Mouse (Mus musculus) neural tube, embryonic 13.5 days (tissue): Measurements from ENCODE around the gene Mre11a. TPM values are rescaled to one million over a fixed set of nuclear protein-coding genes. Genes with fewer than 3 reads are reported as not detected.

Source experiments
- ATAC-seq: fragments of 200-750 bp; cut with Nextera tagmentation; 2 replicates; pipeline ENCODE4 v1.8.0; 2017; ENCODE audit warnings: low read depth, mild to moderate bottlenecking, moderate TSS enrichment, moderate library complexity
- H3K27ac ChIP-seq: fragments of 300-500 bp; sonication (generic); replicated peaks from 2 replicates; pipeline ENCODE4 v1.5.1; 2015; ENCODE audit warnings: moderate library complexity, mild to moderate bottlenecking, inconsistent platforms
- H3K27me3 ChIP-seq: fragments of 300-500 bp; sonication (generic); 2 replicates; pipeline ENCODE4 v1.6.1; 2015; ENCODE audit warnings: mild to moderate bottlenecking, inconsistent platforms
- H3K36me3 ChIP-seq: fragments of 300-500 bp; sonication (generic); 2 replicates; pipeline ENCODE4 v1.6.1; 2015; ENCODE audit warnings: mild to moderate bottlenecking, inconsistent platforms
- H3K4me1 ChIP-seq: fragments of 300-500 bp; sonication (generic); replicated peaks from 2 replicates; pipeline ENCODE4 v1.6.1; 2015; ENCODE audit warnings: inconsistent platforms
- H3K4me2 ChIP-seq: fragments of 300-500 bp; sonication (generic); 2 replicates; pipeline ENCODE4 v1.6.1; 2015; ENCODE audit warnings: inconsistent platforms, mild to moderate bottlenecking, moderate library complexity
- H3K4me3 ChIP-seq: fragments of 300-500 bp; sonication (generic); 2 replicates; pipeline ENCODE4 v1.5.1; 2015; ENCODE audit warnings: mild to moderate bottlenecking, inconsistent platforms
- H3K9ac ChIP-seq: fragments of 300-500 bp; sonication (generic); 2 replicates; pipeline ENCODE4 v1.6.1; 2015; ENCODE audit warnings: moderate library complexity, mild to moderate bottlenecking, inconsistent platforms
- H3K9me3 ChIP-seq: fragments of 300-500 bp; sonication (generic); 2 replicates; pipeline ENCODE4 v1.6.1; 2016; ENCODE audit warnings: inconsistent platforms
- WGBS: fragments of 180-500 bp; shearing (Covaris S2); methylation state at CpG from one replicate; pipeline ENCODE4 v1.1.7; 2015; 5-methylcytosine and 5-hydroxymethylcytosine counted together
- polyA plus RNA-seq: library from polyadenylated mRNA; unstranded; fragments of >200 nt; fragmentation: Nextera tagmentation; extraction: Ambion mirVana; gene quantifications from 2 replicates; pipeline ENCODE4 v1.2.1, GENCODE M21; 2015

The Mre11a gene
- polyA plus RNA-seq, 1 experiment from 2014 or later: 11.0 TPM

- H3K9me3 ChIP-seq: no peaks in the 10 kb centered on the region
- no peaks in the 10 kb centered on the region for H3K27me3 ChIP-seq
- H3K36me3 ChIP-seq: no peaks in the 10 kb centered on the region
- no peak for ATAC-seq
- H3K9ac ChIP-seq: no peak overlapping the region
- H3K4me3 ChIP-seq: no peak overlapping the region
- no peaks in the 10 kb centered on the region for H3K4me1 ChIP-seq
- 82% methylated on average over 4 of the region's 4 CpGs for WGBS
- H3K27ac ChIP-seq: no peak overlapping the region
- no peak overlapping the region for H3K4me2 ChIP-seq
These were observed 100.2 kb downstream of the Mre11a start for GRCm38 (mm10) chr9:14884641-14885040.

- ATAC-seq: no peak
These were observed 100.7 kb downstream of the Mre11a start for GRCm38 (mm10) chr9:14885151-14885550.

GRCm38 (mm10) chr9:14885954-14886353 lies 101.5 kb downstream of the Mre11a start:
- no peak for ATAC-seq
- no peak overlapping the region for H3K9ac ChIP-seq
- H3K27me3 ChIP-seq: no peaks in the 10 kb centered on the region
- H3K4me3 ChIP-seq: no peak overlapping the region
- no peak overlapping the region for H3K4me2 ChIP-seq
- no peak overlapping the region for H3K27ac ChIP-seq
- H3K36me3 ChIP-seq: no peaks in the 10 kb centered on the region
- no peaks in the 10 kb centered on the region for H3K9me3 ChIP-seq
- peaks cover 4% of the 10 kb centered on the region; the same call in 1 of the 2 replicates for H3K4me1 ChIP-seq
- 84% methylated on average over 1 of the region's 1 CpGs for WGBS

More at GRCm38 (mm10) chr9:14885151-14885550, 100.7 kb downstream of the Mre11a start:
- Histone ChIP-seq H3K27me3 (no peaks in the 10 kb centered on the region), H3K4me3 (no peak overlapping the region), H3K4me1 (no peaks in the 10 kb centered on the region; the same call in 1 of the 2 replicates), H3K9ac (no peak overlapping the region), H3K4me2 (no peak overlapping the region), H3K27ac (no peak overlapping the region), H3K9me3 (no peaks in the 10 kb centered on the region), H3K36me3 (no peaks in the 10 kb centered on the region)

Other genes starting within 250 kb of the Mre11a start
- 8.0 and 9.3 TPM in 2 replicates for gene Amotl1, start 139.6 kb upstream of the Mre11a start, polyA plus RNA-seq
- gene Piwil4, start 43.9 kb upstream of the Mre11a start, polyA plus RNA-seq: 0.14 TPM in 1 of 2 replicates, not detected in the other
- 1.0 and 1.6 TPM in 2 replicates for gene Fut4, start 32.3 kb upstream of the Mre11a start, polyA plus RNA-seq
- gene 1700012B09Rik, start 13.6 kb upstream of the Mre11a start, polyA plus RNA-seq: 1.2 TPM in 1 of 2 replicates, not detected in the other
- gene Ankrd49, start 202 bp downstream of the Mre11a start, polyA plus RNA-seq: 27.8 and 34.6 TPM in 2 replicates
- gene Gpr83, start 75.6 kb downstream of the Mre11a start, polyA plus RNA-seq: 0.43 and 0.55 TPM in 2 replicates
- not detected in 2 replicates for gene Izumo1r, start 119.3 kb downstream of the Mre11a start, polyA plus RNA-seq